Mouse (Mus musculus) C2C12 (cell line): ENCODE data around the gene Gck.
"Not testable (repeated sequence)": the region's sequence is repeated elsewhere in the genome, so short reads cannot be mapped to it uniquely, and the experiment has no call there.

Experiments used
- CEBPB ChIP-seq: IDR thresholded peaks from one replicate; pipeline ENCODE4 v1.6.1; 2011; ENCODE audit warnings: low read depth, mild to moderate bottlenecking, control low read depth, moderate library complexity
- CTCF ChIP-seq: IDR thresholded peaks from one replicate; pipeline ENCODE4 v1.5.1; 2011; ENCODE audit not compliant: control insufficient read depth, insufficient read depth, insufficient read length
- FOSL1 ChIP-seq: IDR thresholded peaks from one replicate; pipeline ENCODE4 v1.8.0; 2011; ENCODE audit warnings: mild to moderate bottlenecking, low read length; ENCODE audit not compliant: poor library complexity, insufficient read depth, severe bottlenecking
- MAX ChIP-seq: IDR thresholded peaks from one replicate; pipeline ENCODE4 v1.6.1; 2011; ENCODE audit warnings: mild to moderate bottlenecking, control low read depth
- MYOD1 ChIP-seq: IDR thresholded peaks from one replicate; pipeline ENCODE4 v1.6.1; 2011; ENCODE audit warnings: low read depth; ENCODE audit not compliant: control insufficient read depth, insufficient read length
- MYOG ChIP-seq: IDR thresholded peaks from one replicate; pipeline ENCODE4 v1.6.1; 2011; ENCODE audit not compliant: control insufficient read depth, insufficient read length; ENCODE audit errors: extremely low read depth
- USF1 ChIP-seq: IDR thresholded peaks from one replicate; pipeline ENCODE4 v1.6.1; 2011; ENCODE audit warnings: low read depth, mild to moderate bottlenecking, control low read depth, moderate library complexity

DNA sequence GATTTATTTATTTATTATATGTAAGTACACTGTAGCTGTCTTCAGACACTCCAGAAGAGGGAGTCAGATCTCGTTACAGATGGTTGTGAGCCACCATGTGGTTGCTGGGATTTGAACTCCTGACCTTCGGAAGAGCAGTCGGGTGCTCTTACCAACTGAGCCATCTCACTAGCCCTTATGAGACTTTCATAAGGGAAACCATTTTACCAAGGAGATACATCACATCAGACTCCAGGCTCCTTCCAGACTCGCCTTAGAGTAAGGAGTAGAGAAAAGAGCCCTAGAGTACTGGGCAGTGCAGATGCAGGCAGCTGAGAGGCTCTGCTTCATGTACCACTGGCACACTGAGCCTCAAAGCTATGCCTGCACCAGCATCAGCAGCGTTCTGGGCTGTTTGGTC is 61.3 kb downstream of the Gck start:
- not testable (repeated sequence) for TF ChIP-seq CTCF, USF1, MAX, CEBPB, FOSL1, MYOD1, MYOG
